26 mouse cellular contexts compared by ENCODE assay signal in the genomic region with DNA sequence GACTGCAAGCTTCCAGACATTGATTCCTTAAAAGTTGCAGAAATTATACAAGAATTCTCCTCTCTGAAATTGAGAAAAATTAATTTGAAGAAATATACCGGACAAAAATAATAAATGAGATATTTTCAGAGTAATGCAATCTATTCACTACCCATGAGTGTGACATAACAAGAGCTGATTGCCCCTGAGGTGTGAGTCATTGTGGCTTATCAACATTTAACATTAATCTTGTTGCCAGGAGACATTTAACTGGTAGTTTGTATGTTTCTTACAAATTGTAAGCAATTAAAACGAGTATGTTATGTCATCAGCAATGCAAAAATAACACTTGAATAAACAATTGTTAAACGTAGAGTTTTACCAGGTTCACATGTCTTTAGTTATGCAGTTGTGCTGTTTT. TPM values are rescaled to one million over a fixed set of nuclear protein-coding genes. Genes with fewer than 3 reads are reported as not detected.
"Had no signal": no experiment of that assay in that cellular context is flagged by ENCODE, and none has a peak within 500 bp of the region (broad histone marks: within the 10 kb centered on the region; RNA-seq: fewer than 3 reads in every experiment).

No protein-coding gene starts in this region.

- DNase-seq: liver, postnatal 0 days; lung, adult 2 months; lung, postnatal 14 days; lung, postnatal 36 days; right cerebral cortex, postnatal 14 days; thymus, adult 2 months; thymus, postnatal 25 days; thymus, postnatal 4 days had no signal

- ATAC-seq: liver, postnatal 0 days; lung, postnatal 0 days; midbrain, embryonic 13.5 days; midbrain, embryonic 15.5 days had no signal

RNA-seq across cellular contexts. Expression of gene Gm11146, which starts 33.5 kb away (rescaled TPM):
- total RNA-seq: megakaryocyte, adult 5-6 weeks; midbrain, postnatal 0 days; monocyte, adult 5-6 weeks; neutrophil, adult 5-6 weeks had no signal
- polyA plus RNA-seq: liver, embryonic 15.5 days; liver, postnatal 0 days; lung, adult 2 months; lung, embryonic 15.5 days; lung, postnatal 0 days; macrophage; midbrain, embryonic 11.5 days; midbrain, embryonic 13.5 days; midbrain, embryonic 15.5 days; midbrain, postnatal 0 days; neural tube, embryonic 12.5 days; neural tube, embryonic 14.5 days; spleen, adult 2 months; stomach, embryonic 15.5 days; stomach, postnatal 0 days; testis, adult 2 months; thymus, adult 2 months; urinary bladder, adult 2 months had no signal
